Mouse (Mus musculus): Measurements from ENCODE around the gene Igfals.

Gene Igfals

DNA sequence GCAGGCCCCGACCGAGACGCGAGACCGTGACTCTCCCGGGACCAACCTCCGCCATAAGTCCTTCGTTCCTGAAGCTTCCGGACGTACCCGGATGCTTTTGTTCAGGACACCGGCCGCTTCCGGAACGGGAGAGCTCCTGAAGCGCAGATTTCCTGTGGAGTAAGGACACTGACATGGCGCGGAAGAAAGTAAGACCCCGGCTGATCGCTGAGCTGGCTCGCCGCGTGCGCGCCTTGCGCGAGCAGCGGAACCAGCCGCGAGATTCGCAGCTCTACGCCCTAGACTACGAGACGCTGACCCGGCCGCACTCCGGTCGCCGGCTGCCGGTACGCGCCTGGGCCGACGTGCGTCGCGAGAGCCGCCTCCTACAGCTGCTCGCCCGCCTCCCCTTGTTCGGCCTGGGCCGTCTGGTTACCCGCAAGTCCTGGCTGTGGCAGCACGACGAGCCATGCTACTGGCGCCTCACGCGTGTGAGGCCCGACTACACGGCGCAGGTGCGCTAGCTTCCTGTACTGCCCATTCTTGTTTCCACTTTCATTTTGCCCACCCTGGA, 29.3 kb downstream of the Igfals start, which contains the start of the genes Eme2 and Mrps34:
TSS of gene Eme2 (minus strand) at position 93 of the 553 bp plus-strand sequence.
TSS of gene Mrps34 (plus strand) at position 122 of the 553 bp plus-strand sequence.
- DNase-seq (ENCODE audit: low spot score) = peak; percentile 62

GRCm38 (mm10) chr17:24895571-24896240, 29.9 kb downstream of the Igfals start:
- DNase-seq (ENCODE audit: low spot score) = peak; percentile 2

GRCm38 (mm10) chr17:24896241-24896992, 30.6 kb downstream of the Igfals start, which contains the start of gene Nme3:
TSS of gene Nme3 (plus strand) at chr17:24896500.
- peak; percentile 59 for DNase-seq (ENCODE audit: low spot score)

DNA sequence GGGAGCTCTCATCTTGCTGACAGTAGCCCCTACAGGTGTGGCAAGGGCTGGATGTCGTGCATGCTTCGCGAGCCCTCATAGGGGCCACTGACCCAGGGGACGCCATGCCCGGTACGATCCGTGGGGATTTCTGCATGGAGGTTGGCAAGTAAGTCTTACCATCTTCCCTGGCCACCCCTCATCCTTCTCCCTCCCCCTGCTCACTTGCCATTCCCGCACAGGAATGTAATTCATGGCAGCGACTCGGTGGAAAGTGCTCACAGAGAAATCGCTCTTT, 31.1 kb downstream of the Igfals start:
- DNase-seq (ENCODE audit: low spot score) = no peak

DNA sequence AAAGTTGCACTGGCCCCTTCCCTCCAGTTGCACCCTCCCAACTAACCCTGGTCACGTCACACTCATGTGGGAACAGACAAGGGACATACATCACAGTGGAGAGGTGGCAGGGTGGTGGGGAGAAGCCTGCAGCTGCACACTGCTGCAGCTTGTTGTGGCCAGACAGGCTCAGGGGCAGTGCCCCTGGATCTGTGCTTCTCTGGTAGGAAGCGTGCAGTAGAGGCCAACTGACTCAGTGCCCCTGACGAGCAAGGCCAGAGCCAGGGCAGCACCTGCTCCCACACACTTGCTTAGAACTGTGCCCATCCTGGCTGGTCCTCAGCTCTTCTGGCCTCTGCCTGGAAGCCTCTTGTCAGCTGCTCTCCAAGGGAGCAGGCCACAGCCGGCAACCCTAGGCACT, 31.8 kb downstream of the Igfals start:
- DNase-seq (ENCODE audit: low spot score) = no peak

DNA sequence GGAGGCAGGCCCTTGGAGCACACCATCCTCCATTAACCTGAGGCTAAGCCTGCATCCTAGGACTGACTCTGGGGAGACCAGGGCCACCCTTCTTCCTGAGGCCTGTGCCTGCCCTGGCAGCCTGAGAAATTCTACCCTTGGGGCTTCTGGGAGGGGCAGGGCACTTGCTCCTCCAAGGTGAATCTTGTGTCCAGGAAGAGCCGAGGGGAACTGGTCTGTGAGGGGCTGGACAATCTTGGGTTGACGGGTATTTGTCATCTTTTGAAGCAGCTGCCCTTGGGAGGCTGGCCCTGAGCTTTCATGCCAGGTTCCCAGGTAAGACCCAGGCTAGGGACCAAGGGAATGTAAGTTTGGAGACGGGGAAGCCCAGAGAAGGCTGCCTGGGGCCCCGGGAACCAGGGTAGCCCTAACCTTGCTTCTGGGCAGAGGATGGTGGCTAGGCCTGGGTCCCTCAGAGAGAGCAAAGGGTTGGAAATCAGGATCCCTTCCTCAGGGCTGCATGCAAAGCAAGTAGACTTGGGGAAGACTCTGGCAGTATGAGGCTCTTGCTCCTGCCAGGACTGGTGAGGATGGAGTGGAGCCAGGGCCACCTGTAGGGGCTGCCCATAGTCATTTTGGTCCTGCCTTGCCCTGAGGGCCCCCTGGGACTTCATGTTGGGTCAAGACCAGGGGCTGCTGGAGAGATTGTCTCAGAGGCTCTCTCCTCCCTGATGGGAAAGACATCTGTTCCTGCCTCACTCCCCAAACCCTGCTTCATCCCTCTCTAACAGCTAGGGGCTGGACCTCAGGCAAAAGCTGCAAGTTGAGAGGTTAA, 32.5 kb downstream of the Igfals start:
- peak; percentile 1 for DNase-seq (ENCODE audit: low spot score)

DNA sequence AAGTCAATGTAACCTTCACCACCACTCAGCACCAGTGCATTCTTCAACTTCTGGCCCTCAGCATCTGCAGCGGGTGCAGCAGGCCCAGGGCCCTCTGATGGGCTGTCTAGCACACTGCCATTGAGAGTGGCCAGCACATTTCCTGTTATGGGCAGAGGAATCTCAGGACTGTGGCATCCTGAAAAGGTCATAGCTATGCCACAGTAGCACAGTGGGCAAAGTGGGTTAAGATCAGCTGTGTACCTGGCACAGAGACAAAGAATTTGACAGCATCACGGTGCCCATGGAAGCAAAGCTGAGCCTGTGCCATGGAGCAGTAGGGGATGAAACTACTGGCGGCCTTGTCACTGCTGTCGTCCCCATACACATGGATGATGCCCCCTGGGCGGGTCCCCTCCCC, 33.4 kb downstream of the Igfals start:
- no peak for DNase-seq (ENCODE audit: low spot score)

DNA sequence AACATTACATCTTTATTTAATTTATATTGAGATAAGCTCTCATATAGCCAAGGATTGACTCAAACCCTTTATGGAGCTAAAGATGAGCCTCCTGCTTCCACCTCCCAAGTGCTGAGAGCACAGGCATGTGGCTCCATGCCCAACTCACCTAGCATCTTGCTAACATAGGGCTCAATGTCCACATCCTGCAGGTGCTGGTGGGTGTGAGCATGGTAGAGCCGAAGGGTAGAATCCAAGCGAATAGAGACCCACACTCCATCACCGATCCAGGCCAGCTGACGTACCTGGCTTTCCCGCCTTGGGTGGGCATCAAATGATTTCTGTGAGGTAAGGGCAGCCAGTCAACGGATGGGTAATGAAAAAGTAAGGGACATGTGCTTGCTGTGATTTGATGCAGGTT, 34.2 kb downstream of the Igfals start:
- DNase-seq (ENCODE audit: low spot score) = no peak

DNA sequence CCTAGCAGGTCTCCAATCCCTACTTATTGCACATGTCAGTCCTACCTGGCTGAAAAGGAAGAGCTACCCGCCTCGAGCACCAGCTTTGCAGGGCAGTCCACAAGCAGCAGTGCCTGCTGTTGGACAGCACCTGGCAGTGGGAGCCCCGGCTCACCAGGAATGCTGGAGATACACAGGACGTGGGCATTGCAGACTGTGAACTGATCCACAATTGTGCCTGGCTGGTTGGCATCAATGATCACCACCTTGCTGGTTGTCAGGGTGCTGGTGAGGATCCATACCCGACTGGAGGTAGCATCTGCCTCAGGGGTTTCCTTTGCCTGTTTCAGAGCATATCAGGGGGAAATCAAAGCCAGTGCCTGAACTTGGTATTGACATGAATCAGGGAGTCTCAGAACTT, 36.3 kb downstream of the Igfals start:
- DNase-seq (ENCODE audit: low spot score) = no peak

GRCm38 (mm10) chr17:24902671-24903474, 37.1 kb downstream of the Igfals start:
- DNase-seq (ENCODE audit: low spot score) = no peak

- no peak for DNase-seq (ENCODE audit: low spot score)
Observed at GRCm38 (mm10) chr17:24903767-24904166, 38.0 kb downstream of the Igfals start.

- DNase-seq (ENCODE audit: low spot score) = no peak
Observed at GRCm38 (mm10) chr17:24907591-24907990, 41.8 kb downstream of the Igfals start.

GRCm38 (mm10) chr17:24913984-24914383, 48.2 kb downstream of the Igfals start:
- no peak for DNase-seq (ENCODE audit: low spot score)

- DNase-seq (ENCODE audit: low spot score) = no peak
Observed at GRCm38 (mm10) chr17:24923246-24923645, 57.4 kb downstream of the Igfals start.

DNA sequence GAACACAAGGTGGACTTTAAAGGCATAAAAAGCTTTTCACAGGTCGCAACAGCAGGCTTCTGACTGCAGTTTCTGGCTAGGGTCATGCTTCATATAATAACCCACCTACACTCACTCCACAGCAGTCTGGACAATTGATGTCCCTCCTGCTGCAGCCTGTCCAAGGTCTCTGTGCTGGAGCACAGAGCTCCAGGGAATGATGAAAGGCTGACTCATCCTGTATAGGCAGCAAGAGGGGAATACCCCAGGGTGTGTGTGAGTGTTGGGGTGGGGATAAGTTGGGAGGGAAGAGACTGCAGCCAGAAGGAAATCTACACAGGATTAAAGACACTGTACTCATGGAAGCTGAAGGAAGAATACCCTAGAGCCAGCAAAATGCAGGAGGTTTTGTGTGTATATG, 63.7 kb downstream of the Igfals start:
- peak; percentile 10 for DNase-seq (ENCODE audit: low spot score)
